Mouse (Mus musculus): ENCODE measurements around the gene Lactbl1. TPM values are rescaled to one million over a fixed set of nuclear protein-coding genes. Genes with fewer than 3 reads are reported as not detected.

Gene Lactbl1
- polyA plus RNA-seq (2014; fragmentation: Nextera tagmentation; extraction: Ambion mirVana) = not detected in 2 replicates

DNA sequence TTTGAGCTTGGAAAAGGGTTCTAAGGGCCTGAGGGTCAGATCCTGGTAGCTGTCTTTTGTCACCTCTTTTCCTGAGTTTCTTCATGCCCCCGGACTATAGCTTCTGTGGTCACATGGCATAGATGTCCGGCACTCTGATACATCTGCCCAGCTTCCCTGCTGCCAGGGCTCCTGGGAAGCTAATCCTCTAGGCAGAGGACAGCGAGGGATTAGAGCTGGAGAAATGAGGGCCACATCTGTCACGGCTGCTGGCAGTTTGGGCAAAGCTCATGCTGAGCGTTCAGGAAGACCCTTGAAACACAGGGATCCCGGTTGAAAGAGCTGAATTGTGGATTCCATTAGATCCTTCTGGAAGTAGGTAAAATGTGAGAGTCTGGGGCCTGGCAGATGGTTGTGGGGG lies at the start of gene Lactbl1:
Gene Lactbl1 (plus strand): TSS at position 234 of the 400 bp plus-strand sequence.
- Histone ChIP-seq H3K36me3 (ENCODE audit: control insufficient read depth, insufficient read depth, low read length) (no peaks in the 10 kb centered on the region), H3K4me3 (ENCODE audit: low read depth, low read length) (no peak within 1 kb of the TSS), H3K27me3 (replicated peaks; ENCODE audit: control insufficient read depth, insufficient read depth, low read length) (no peaks in the 10 kb centered on the region), H3K4me2 (ENCODE audit: low read depth, low read length) (no peak within 1 kb of the TSS), H3K4me1 (ENCODE audit: control insufficient read depth, insufficient read depth, low read length) (no peaks in the 10 kb centered on the region), H3K9me3 (ENCODE audit: control insufficient read depth, low read length) (no peaks in the 10 kb centered on the region), H3K27ac (replicated peaks; ENCODE audit: low read depth, low read length) (no peak within 1 kb of the TSS), H3K9ac (ENCODE audit: low read depth, low read length) (0 out of 2 replicates have a peak within 1 kb of the TSS, but pooled peaks have one; percentile 8)
- ATAC-seq (ENCODE audit: low read depth) (no peak), DNase-seq (ENCODE audit: low spot score) (no peak)
- 36% methylated on average over 6 of the region's 6 CpGs for WGBS

DNA sequence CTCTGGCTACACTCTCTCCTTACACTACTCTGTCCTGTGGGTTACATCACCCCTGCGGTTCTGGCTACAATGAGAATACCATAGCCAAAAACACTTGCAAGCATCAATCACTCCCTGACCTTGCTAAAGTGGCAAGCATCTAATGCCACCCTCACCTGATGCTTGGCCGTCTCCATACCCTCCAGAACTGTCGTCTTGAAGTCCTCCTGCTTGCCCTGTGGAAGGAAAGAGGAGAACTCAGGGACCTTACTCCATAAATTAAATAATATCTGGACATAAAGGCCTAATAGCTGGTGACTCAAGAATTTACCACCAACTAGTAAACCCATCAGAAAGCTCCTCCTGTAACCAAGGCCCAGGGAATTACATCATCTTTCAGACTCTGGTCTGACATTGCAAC lies 40.5 kb upstream of the Lactbl1 start:
- no peaks in the 10 kb centered on the region for H3K9me3 ChIP-seq (ENCODE audit: control insufficient read depth, low read length)
- H3K4me3 ChIP-seq (ENCODE audit: low read depth, low read length) = no peak overlapping the region
- H3K36me3 ChIP-seq (ENCODE audit: control insufficient read depth, insufficient read depth, low read length) = peaks cover 8% of the 10 kb centered on the region; the same call in 1 of the 2 replicates
- ATAC-seq (ENCODE audit: low read depth) = no peak
- H3K9ac ChIP-seq (ENCODE audit: low read depth, low read length) = no peak overlapping the region
- no peaks in the 10 kb centered on the region for H3K4me1 ChIP-seq (ENCODE audit: control insufficient read depth, insufficient read depth, low read length)
- H3K27ac ChIP-seq (replicated peaks; ENCODE audit: low read depth, low read length) = no peak overlapping the region
- WGBS = 84% methylated on average over 3 of the region's 3 CpGs
- no peak overlapping the region for H3K4me2 ChIP-seq (ENCODE audit: low read depth, low read length)
- H3K27me3 ChIP-seq (replicated peaks; ENCODE audit: control insufficient read depth, insufficient read depth, low read length) = no peaks in the 10 kb centered on the region
- no peak for DNase-seq (ENCODE audit: low spot score)

- no peak for ATAC-seq (ENCODE audit: low read depth)
- Histone ChIP-seq H3K9ac (ENCODE audit: low read depth, low read length) (no peak overlapping the region), H3K4me3 (ENCODE audit: low read depth, low read length) (no peak overlapping the region), H3K27me3 (replicated peaks; ENCODE audit: control insufficient read depth, insufficient read depth, low read length) (no peaks in the 10 kb centered on the region), H3K9me3 (ENCODE audit: control insufficient read depth, low read length) (no peaks in the 10 kb centered on the region), H3K4me1 (ENCODE audit: control insufficient read depth, insufficient read depth, low read length) (no peaks in the 10 kb centered on the region), H3K4me2 (ENCODE audit: low read depth, low read length) (no peak overlapping the region), H3K36me3 (ENCODE audit: control insufficient read depth, insufficient read depth, low read length) (peaks cover 20% of the 10 kb centered on the region), H3K27ac (replicated peaks; ENCODE audit: low read depth, low read length) (no peak overlapping the region)
- no peak for DNase-seq (ENCODE audit: low spot score)
- WGBS = 77% methylated on average over 4 of the region's 4 CpGs
These were observed 35.1 kb upstream of the Lactbl1 start for GRCm38 (mm10) chr4:136587221-136587827.

DNA sequence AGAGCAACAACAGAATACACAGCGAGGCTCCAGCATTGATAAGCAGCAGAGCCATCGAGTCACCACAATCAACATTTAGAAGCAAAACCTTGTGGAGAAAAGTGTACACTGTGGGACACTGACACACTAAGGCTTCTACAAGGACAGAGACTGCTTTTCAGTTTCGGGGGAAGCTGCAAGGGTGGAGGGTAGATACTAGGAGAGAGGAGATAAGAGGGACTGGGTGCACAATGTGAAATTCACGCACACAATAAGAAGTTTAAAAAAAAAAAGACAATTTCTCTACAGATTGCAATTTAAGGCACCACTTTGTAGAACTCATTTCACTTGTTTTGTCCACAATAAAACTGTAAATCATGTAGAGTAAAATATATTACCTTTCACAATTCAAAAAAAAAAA lies 34.4 kb upstream of the Lactbl1 start:
- Histone ChIP-seq H3K9ac (ENCODE audit: low read depth, low read length) (no peak overlapping the region), H3K36me3 (ENCODE audit: control insufficient read depth, insufficient read depth, low read length) (peaks cover 24% of the 10 kb centered on the region), H3K27me3 (replicated peaks; ENCODE audit: control insufficient read depth, insufficient read depth, low read length) (no peaks in the 10 kb centered on the region), H3K4me3 (ENCODE audit: low read depth, low read length) (no peak overlapping the region), H3K27ac (replicated peaks; ENCODE audit: low read depth, low read length) (no peak overlapping the region), H3K4me2 (ENCODE audit: low read depth, low read length) (no peak overlapping the region), H3K4me1 (ENCODE audit: control insufficient read depth, insufficient read depth, low read length) (no peaks in the 10 kb centered on the region), H3K9me3 (ENCODE audit: control insufficient read depth, low read length) (no peaks in the 10 kb centered on the region)
- 91% methylated on average over 4 of the region's 4 CpGs for WGBS
- no peak for DNase-seq (ENCODE audit: low spot score)
- no peak for ATAC-seq (ENCODE audit: low read depth)

- 68% methylated on average over 4 of the region's 4 CpGs for WGBS
- no peak for ATAC-seq (ENCODE audit: low read depth)
- H3K27me3 ChIP-seq (replicated peaks; ENCODE audit: control insufficient read depth, insufficient read depth, low read length) = no peaks in the 10 kb centered on the region
- peaks cover 24% of the 10 kb centered on the region for H3K36me3 ChIP-seq (ENCODE audit: control insufficient read depth, insufficient read depth, low read length)
- DNase-seq (ENCODE audit: low spot score) = no peak
- H3K4me1 ChIP-seq (ENCODE audit: control insufficient read depth, insufficient read depth, low read length) = no peaks in the 10 kb centered on the region
- H3K27ac ChIP-seq (replicated peaks; ENCODE audit: low read depth, low read length) = no peak overlapping the region
- H3K4me2 ChIP-seq (ENCODE audit: low read depth, low read length) = no peak overlapping the region
- no peak overlapping the region for H3K4me3 ChIP-seq (ENCODE audit: low read depth, low read length)
- no peaks in the 10 kb centered on the region for H3K9me3 ChIP-seq (ENCODE audit: control insufficient read depth, low read length)
- no peak overlapping the region for H3K9ac ChIP-seq (ENCODE audit: low read depth, low read length)
These were observed 30.3 kb upstream of the Lactbl1 start for GRCm38 (mm10) chr4:136592111-136592510.

DNA sequence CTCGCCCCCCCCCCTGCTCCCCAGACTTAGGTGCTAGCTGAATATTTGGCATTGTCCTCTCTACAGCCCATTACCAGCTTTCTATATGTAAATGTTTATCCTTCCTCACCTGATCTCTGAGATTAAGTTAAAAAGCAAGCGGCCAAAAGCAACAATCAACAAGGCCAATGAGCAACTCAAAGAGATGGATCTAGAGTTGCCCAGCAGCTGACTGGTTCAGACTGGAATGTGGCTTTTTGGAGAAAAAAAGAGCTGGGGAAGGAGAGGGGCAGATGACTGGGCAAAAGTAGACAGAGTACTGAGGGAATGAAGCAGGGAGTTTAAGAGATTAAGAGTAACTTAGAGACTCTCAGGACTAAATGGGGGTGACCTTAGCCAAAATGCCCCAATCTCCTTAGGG lies 28.4 kb upstream of the Lactbl1 start:
- no peak overlapping the region for H3K9ac ChIP-seq (ENCODE audit: low read depth, low read length)
- 88% methylated on average over 2 of the region's 2 CpGs for WGBS
- peaks cover 24% of the 10 kb centered on the region for H3K36me3 ChIP-seq (ENCODE audit: control insufficient read depth, insufficient read depth, low read length)
- no peak for DNase-seq (ENCODE audit: low spot score)
- H3K27me3 ChIP-seq (replicated peaks; ENCODE audit: control insufficient read depth, insufficient read depth, low read length) = no peaks in the 10 kb centered on the region
- H3K9me3 ChIP-seq (ENCODE audit: control insufficient read depth, low read length) = no peaks in the 10 kb centered on the region
- H3K27ac ChIP-seq (replicated peaks; ENCODE audit: low read depth, low read length) = no peak overlapping the region
- no peaks in the 10 kb centered on the region for H3K4me1 ChIP-seq (ENCODE audit: control insufficient read depth, insufficient read depth, low read length)
- no peak overlapping the region for H3K4me3 ChIP-seq (ENCODE audit: low read depth, low read length)
- no peak overlapping the region for H3K4me2 ChIP-seq (ENCODE audit: low read depth, low read length)
- no peak for ATAC-seq (ENCODE audit: low read depth)

GRCm38 (mm10) chr4:136595221-136595620 lies 27.2 kb upstream of the Lactbl1 start:
- H3K4me3 ChIP-seq (ENCODE audit: low read depth, low read length) = no peak overlapping the region
- DNase-seq (ENCODE audit: low spot score) (no peak), ATAC-seq (ENCODE audit: low read depth) (peak; percentile 41; the same call in 1 of the 2 replicates)
- no peaks in the 10 kb centered on the region for H3K9me3 ChIP-seq (ENCODE audit: control insufficient read depth, low read length)
- no peaks in the 10 kb centered on the region for H3K27me3 ChIP-seq (replicated peaks; ENCODE audit: control insufficient read depth, insufficient read depth, low read length)
- WGBS = 67% methylated on average over 6 of the region's 6 CpGs
- H3K4me1 ChIP-seq (ENCODE audit: control insufficient read depth, insufficient read depth, low read length) = no peaks in the 10 kb centered on the region
- H3K9ac ChIP-seq (ENCODE audit: low read depth, low read length) = no peak overlapping the region
- no peak overlapping the region for H3K4me2 ChIP-seq (ENCODE audit: low read depth, low read length)
- peaks cover 23% of the 10 kb centered on the region for H3K36me3 ChIP-seq (ENCODE audit: control insufficient read depth, insufficient read depth, low read length)
- H3K27ac ChIP-seq (replicated peaks; ENCODE audit: low read depth, low read length) = no peak overlapping the region

GRCm38 (mm10) chr4:136598268-136598876 lies 24.0 kb upstream of the Lactbl1 start:
- Histone ChIP-seq H3K27ac (replicated peaks; ENCODE audit: low read depth, low read length) (no peak overlapping the region), H3K9ac (ENCODE audit: low read depth, low read length) (no peak overlapping the region), H3K36me3 (ENCODE audit: control insufficient read depth, insufficient read depth, low read length) (0 out of 2 replicates have a peak, but pooled peaks cover 3% of the 10 kb centered on the region), H3K27me3 (replicated peaks; ENCODE audit: control insufficient read depth, insufficient read depth, low read length) (no peaks in the 10 kb centered on the region), H3K4me2 (ENCODE audit: low read depth, low read length) (no peak overlapping the region), H3K4me1 (ENCODE audit: control insufficient read depth, insufficient read depth, low read length) (peaks cover 9% of the 10 kb centered on the region), H3K9me3 (ENCODE audit: control insufficient read depth, low read length) (no peaks in the 10 kb centered on the region), H3K4me3 (ENCODE audit: low read depth, low read length) (no peak overlapping the region)
- ATAC-seq (ENCODE audit: low read depth) (no peak), DNase-seq (ENCODE audit: low spot score) (no peak)
- 85% methylated on average over 7 of the region's 7 CpGs for WGBS

DNA sequence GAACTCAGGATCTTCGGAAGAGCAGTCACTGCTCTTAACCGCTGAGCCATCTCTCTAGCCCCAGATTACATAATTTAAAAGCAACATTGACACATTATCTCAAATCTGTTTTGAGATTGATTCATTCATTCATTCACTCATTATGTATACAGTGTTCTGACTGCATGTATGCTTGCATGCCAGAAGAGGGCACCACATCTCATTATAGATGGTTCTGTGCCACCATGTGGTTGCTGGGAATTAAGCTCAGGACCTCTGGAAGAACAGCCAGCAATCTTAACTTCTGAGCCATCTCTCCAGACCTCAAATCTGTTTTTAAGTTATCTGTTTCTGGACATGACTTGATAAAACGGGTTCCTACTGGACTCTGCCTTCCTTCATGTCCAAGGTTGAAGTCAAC lies 22.6 kb upstream of the Lactbl1 start:
- ATAC-seq (ENCODE audit: low read depth) (no peak), DNase-seq (ENCODE audit: low spot score) (no peak)
- Histone ChIP-seq H3K4me1 (ENCODE audit: control insufficient read depth, insufficient read depth, low read length) (peaks cover 9% of the 10 kb centered on the region), H3K27ac (replicated peaks; ENCODE audit: low read depth, low read length) (no peak overlapping the region), H3K9ac (ENCODE audit: low read depth, low read length) (no peak overlapping the region), H3K27me3 (replicated peaks; ENCODE audit: control insufficient read depth, insufficient read depth, low read length) (no peaks in the 10 kb centered on the region), H3K4me3 (ENCODE audit: low read depth, low read length) (no peak overlapping the region), H3K4me2 (ENCODE audit: low read depth, low read length) (no peak overlapping the region), H3K36me3 (ENCODE audit: control insufficient read depth, insufficient read depth, low read length) (0 out of 2 replicates have a peak, but pooled peaks cover 3% of the 10 kb centered on the region), H3K9me3 (ENCODE audit: control insufficient read depth, low read length) (no peaks in the 10 kb centered on the region)
- 96% methylated on average over 3 of the region's 3 CpGs for WGBS

All from embryonic facial prominence, embryonic 14.5 days (tissue).